Mouse (Mus musculus): Measurements from ENCODE around the gene Inha.

Gene Inha

GRCm38 (mm10) chr1:75507006-75507405 lies at the start of gene Inha:
Inha (plus strand) TSS chr1:75507077.
- DNase-seq: no peak

DNA sequence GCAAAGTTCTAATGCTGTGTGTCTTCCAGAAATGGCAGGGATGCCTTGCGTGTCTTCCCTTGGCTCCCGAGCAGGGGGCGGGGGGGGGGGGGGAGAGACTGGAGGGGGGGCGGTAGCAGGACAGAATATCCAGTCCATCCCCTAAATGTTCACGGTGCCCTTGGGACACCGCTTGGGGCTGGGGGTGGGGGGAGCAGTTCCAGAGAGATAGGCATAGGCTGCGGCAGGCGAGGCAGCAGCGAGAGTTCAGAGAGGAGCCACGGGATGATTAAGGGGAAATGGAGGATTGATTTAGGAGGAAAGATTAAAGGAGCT lies 49.2 kb upstream of the Inha start:
- no peak for DNase-seq

- DNase-seq: peak; percentile 35
Observed at GRCm38 (mm10) chr1:75458025-75458788, 48.7 kb upstream of the Inha start.

DNA sequence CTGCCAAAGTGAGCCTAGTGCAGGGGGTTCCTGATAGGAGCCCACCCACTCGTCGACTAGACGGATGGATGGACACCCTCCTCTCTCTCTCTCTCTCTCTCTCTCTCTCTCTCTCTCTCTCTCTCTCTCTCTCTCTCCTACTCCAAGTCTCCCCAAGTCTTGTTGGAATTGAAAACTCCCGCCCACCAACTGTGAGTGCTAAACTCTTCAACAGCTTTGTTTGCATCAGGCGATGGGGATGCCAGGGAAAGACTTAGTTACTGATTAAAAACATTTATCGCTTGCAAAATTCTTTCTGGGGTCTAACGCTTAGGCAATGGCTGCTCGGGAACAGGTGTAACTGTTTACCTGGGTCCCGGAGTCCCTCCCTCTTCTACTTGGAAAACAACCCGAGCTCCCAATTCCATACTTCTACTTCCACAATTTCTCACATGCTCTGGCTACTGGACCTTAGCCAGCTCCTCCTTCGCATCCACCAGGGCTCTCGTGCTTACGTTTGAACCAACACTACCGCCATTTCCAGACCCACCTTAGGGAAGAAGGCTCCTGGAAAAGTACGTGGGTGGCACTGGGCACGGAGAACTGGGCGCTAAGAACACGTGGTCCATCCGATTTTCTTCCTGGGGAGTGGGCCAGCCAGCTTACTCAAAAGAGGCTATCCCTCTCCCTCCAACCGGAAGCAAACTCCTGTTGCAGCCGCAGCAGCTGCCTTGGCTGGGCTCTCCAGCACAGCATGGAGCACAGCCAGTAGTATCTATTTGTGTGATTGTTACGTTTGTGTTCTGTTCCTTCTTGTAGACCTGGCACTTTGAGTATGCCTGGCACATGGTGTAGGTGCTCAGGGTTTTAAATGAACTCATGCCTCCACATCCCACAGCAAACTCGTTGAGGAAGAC lies 47.8 kb upstream of the Inha start:
- no peak for DNase-seq

DNA sequence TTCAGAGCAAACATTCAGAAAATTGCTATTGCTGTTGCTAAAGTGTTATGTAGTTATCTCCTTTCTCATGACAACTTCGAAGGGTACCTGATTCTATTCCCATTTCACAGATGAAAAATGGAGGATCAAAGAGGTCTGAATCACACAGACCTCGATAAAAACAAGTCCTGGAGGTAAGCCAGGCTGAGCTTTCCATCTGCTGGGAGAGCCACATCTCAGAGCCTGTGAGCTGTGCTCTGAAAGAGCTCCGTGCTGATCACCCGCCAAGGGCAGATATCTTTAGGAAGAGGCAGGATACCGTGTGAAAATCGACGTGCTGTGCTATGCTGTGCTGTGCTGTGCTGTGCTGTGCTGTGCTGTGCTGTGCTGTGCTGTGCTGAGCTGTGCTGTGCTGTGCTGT lies 46.6 kb upstream of the Inha start:
- no peak for DNase-seq

- no peak for DNase-seq
Observed at GRCm38 (mm10) chr1:75462636-75463035, 44.2 kb upstream of the Inha start.

- no peak for DNase-seq
Observed at GRCm38 (mm10) chr1:75463652-75464204, 43.1 kb upstream of the Inha start.

DNA sequence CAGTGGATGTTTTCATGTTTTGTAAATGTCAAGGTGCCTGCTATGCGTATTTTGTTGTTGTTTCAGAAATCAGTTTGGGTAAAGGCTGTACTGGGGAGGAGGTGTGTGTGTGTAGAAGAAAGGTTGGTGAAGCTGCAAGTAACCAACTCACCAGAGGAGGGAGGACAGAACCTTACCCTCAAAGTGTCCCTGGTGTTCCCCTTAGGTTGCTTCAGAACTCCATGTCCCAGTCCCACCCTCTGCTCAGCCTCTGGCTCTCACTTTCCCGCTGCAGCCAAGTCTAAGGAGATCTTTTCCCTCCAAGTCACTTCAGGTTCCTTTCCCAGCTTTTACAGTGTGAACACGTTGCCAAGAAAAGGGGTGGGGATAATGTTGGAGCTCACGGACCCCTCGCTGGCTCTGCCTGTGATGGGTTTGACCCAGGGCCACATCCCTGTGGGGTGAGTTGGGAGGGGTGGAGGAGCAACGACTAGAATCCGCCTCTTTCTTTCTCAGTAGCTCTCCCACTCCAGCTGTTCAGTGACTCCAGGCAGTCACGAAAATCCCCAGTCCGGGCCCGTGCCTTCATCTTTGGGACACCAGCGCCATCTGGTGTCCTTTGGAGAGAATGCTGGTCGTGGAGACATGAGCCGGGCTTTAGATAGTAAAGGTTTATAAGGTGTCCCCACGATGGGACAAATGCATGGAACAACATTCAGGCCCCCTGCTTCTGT lies 39.5 kb upstream of the Inha start:
- DNase-seq: peak; percentile 80

- DNase-seq: no peak
Observed at GRCm38 (mm10) chr1:75469287-75469825, 37.5 kb upstream of the Inha start.

GRCm38 (mm10) chr1:75476441-75476840 lies 30.4 kb upstream of the Inha start:
- no peak for DNase-seq

- DNase-seq: peak; percentile 87
Observed at GRCm38 (mm10) chr1:75477264-75477965, 29.5 kb upstream of the Inha start.

DNA sequence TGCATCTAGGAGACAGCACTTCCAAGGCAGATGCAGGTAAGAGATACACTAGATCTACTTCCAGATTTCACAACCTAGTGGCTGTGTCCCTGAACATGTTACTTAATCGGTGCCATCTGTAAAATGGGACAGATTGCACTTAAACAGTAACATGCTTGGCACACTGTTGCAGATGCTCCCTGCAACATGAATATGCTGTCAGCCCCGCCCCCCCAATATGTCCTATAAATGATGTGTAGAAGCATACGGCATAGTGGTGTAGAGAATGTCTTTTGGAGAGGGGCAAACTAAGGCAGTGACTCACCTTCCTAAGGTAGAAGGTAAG lies 28.9 kb upstream of the Inha start:
- no peak for DNase-seq

DNA sequence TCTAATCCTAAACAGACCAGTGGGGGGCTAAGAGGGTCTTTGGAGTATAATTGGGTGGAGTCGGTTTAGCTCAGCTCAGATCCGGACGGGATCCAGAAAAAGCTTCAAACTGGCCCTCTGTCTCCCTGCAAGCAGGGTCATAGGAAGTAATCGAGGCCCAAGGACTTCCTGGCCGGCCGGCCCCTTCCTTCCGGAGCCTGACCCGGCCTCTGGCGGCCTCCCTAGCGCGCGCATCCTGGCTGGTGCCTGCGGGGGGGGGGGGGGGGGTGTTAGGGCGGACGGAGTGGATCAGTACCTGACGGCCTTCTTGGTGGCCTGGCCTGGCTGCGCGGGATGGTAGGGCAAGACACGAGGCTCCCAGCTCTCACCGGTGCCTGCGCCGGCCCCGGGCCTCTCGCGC lies 28.4 kb upstream of the Inha start:
- DNase-seq: peak; percentile 56

DNA sequence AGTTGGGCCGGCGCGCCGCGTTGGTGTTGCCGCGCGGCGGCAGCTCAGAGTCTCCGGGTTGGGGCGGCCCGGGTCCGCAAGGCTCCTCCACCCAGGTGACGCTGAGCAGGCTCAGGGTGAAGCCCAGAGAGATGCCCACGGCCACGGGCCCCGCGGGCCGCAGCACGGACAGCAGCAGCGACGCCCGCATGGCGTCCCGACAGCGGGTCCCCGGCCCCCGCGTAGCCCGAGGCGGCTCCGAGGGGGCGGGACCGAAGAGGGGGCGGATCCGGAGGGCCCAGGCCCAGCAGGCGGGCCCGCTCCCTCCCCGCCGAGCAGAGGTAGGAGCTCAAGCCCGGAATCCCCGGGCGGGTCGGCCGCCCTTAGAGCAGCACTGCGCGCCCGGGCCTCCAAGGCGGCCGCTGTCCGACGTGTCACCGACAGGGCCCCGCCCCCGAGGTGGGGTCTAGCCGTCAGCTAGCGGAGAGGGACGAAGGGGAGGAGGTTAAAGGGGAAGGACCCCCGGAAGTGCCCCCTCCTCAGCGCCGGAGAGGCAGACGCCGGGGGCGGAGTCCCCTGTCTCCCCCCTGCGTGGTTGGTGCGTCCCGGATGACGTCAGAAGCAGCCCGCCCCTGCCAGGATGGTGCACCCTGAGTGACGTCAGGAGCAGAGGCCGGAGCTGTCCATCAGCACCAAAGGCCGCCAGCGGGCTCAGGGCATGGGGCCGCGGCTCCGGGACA lies 27.8 kb upstream of the Inha start, which contains the start of the genes Chpf and Tmem198:
Gene Chpf (minus strand): TSS at position 392 of the 719 bp plus-strand sequence.
Gene Tmem198 (plus strand): TSS at position 617 of the 719 bp plus-strand sequence.
- DNase-seq: peak; percentile 98

GRCm38 (mm10) chr1:75479635-75479989 lies 27.3 kb upstream of the Inha start:
- DNase-seq: no peak

GRCm38 (mm10) chr1:75480036-75480435 lies 26.8 kb upstream of the Inha start:
- no peak for DNase-seq

GRCm38 (mm10) chr1:75480735-75481134 lies 26.1 kb upstream of the Inha start:
- DNase-seq: no peak

- DNase-seq: no peak
Observed at GRCm38 (mm10) chr1:75486561-75486960, 20.3 kb upstream of the Inha start.

GRCm38 (mm10) chr1:75487040-75487404 lies 19.9 kb upstream of the Inha start:
- DNase-seq: no peak

DNA sequence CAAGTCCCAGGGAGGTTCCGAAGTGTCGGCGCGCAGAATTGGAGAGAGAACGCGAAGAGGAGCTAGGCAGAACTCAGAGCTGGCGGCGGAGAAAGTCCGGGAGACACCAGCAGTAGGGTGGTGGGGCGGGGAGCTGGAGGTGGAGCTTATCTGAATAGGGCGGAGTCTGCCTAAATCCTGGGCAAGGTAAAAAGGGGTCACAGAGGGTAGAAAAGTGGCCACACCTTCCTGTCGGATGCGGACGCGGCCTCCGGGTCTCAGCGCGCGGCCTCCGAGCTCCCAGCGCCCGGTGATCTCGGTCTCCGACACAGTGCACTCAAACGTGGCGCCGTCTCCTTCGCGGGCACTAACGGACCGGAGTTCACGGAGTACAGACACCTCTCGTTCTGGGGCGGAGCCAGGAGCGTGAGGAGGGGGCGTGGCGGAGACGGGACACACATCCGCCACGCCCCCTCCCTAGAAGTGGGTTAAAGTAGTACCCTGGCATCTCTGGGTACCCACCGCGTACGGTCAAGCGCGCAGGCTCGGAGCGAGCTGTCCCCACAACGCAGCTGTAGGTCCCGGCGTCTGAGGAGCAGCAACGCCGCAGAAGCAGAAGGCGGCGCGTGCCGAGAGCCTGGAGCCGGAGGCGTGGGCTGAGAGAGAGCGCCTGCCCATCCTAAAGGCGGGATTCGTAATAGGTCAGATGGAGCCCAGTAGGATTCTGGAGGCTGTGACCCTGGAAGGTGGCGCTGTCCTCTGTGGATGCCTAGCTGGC lies 19.3 kb upstream of the Inha start:
- peak; percentile 81 for DNase-seq

All from lung, postnatal 14 days (tissue).